Mouse (Mus musculus): ENCODE results near the gene Gm6121. TPM values are rescaled to one million over a fixed set of nuclear protein-coding genes. Genes with fewer than 3 reads are reported as not detected.
"Not testable (repeated sequence)": the region's sequence is repeated elsewhere in the genome, so short reads cannot be mapped to it uniquely, and the experiment has no call there.

Gm6121 gene
- total RNA-seq (2021), result not detected

GRCm38 (mm10) chrX:26935597-26935996 lies at the start of gene Gm6121:
Gene Gm6121, minus strand, starts transcription at chrX:26935697.
- DNase-seq (ENCODE audit: extremely low spot score in 1 of 2, low spot score in 1 of 2), result not testable (repeated sequence)

Other genes starting within 250 kb of the Gm6121 start
- gene Gm14525, start 233.1 kb downstream of the Gm6121 start, total RNA-seq (2021), result not detected